Mouse (Mus musculus) ES-Bruce4 (cell line): ENCODE measurements around the gene Crmp1. TPM values are rescaled to one million over a fixed set of nuclear protein-coding genes. Genes with fewer than 3 reads are reported as not detected.

Source experiments
- H3K27ac ChIP-seq: 2 replicates; pipeline ENCODE4 v1.5.1; 2012; ENCODE audit warnings: low read length, inconsistent platforms; ENCODE audit not compliant: insufficient read depth
- H3K27me3 ChIP-seq: 2 replicates; pipeline ENCODE4 v1.6.1; 2012; ENCODE audit warnings: mild to moderate bottlenecking, low read length, inconsistent platforms; ENCODE audit not compliant: control insufficient read depth, poor library complexity, insufficient read depth, severe bottlenecking
- H3K36me3 ChIP-seq: 2 replicates; pipeline ENCODE4 v1.6.1; 2012; ENCODE audit warnings: inconsistent platforms, mild to moderate bottlenecking, low read length, moderate library complexity; ENCODE audit not compliant: control insufficient read depth, poor library complexity, insufficient read depth, severe bottlenecking
- H3K4me1 ChIP-seq: one replicate; pipeline ENCODE4 v1.8.1; 2011; ENCODE audit warnings: low read length; ENCODE audit not compliant: control insufficient read depth, insufficient read depth
- H3K4me3 ChIP-seq: 2 replicates; pipeline ENCODE4 v1.5.1; 2011; ENCODE audit warnings: low read depth, mild to moderate bottlenecking, low read length
- H3K9ac ChIP-seq: 2 replicates; pipeline ENCODE4 v1.6.1; 2012; ENCODE audit warnings: low read depth, mild to moderate bottlenecking, inconsistent platforms; ENCODE audit not compliant: poor library complexity, severe bottlenecking
- H3K9me3 ChIP-seq: replicated peaks from 2 replicates; pipeline ENCODE4 v1.6.1; 2012; ENCODE audit warnings: mild to moderate bottlenecking, low read length, inconsistent platforms; ENCODE audit not compliant: control insufficient read depth, poor library complexity, insufficient read depth, severe bottlenecking
- CTCF ChIP-seq: IDR thresholded peaks from one replicate; pipeline ENCODE4 v1.8.1; 2011; ENCODE audit warnings: low read depth, low read length
- EP300 ChIP-seq: IDR thresholded peaks from 2 replicates; pipeline ENCODE4 v1.6.1; 2011; ENCODE audit warnings: low read depth, low read length; ENCODE audit not compliant: insufficient read depth
- POLR2A ChIP-seq: IDR thresholded peaks from one replicate; pipeline ENCODE4 v1.8.1; 2011; ENCODE audit warnings: low read length; ENCODE audit not compliant: insufficient read depth
- polyA plus RNA-seq: library from polyadenylated mRNA; stranded (reverse); fragments of >200 nt; gene quantifications from 2 replicates; pipeline ENCODE4 v1.2.4, GENCODE M21; 2011; ENCODE audit warnings: low read depth; ENCODE audit not compliant: missing spikeins, insufficient read depth, insufficient read length

Gene Crmp1
- polyA plus RNA-seq, 1 experiment, result 17.4 TPM

GRCm38 (mm10) chr5:37289236-37289635, 47.5 kb downstream of the Crmp1 start:
- Histone ChIP-seq H3K27me3 (no peaks in the 10 kb centered on the region), H3K4me1 (no peaks in the 10 kb centered on the region), H3K36me3 (no peaks in the 10 kb centered on the region), H3K27ac (no peak overlapping the region), H3K9ac (no peak overlapping the region), H3K9me3 (no peaks in the 10 kb centered on the region), H3K4me3 (no peak overlapping the region)
- TF ChIP-seq POLR2A, result no peak
- TF ChIP-seq CTCF, result peak; percentile 95

GRCm38 (mm10) chr5:37290983-37291382, 49.2 kb downstream of the Crmp1 start:
- Histone ChIP-seq H3K27me3 (no peaks in the 10 kb centered on the region), H3K27ac (no peak overlapping the region), H3K36me3 (no peaks in the 10 kb centered on the region), H3K9ac (no peak overlapping the region), H3K4me1 (no peaks in the 10 kb centered on the region), H3K4me3 (no peak overlapping the region), H3K9me3 (no peaks in the 10 kb centered on the region)
- TF ChIP-seq CTCF, result peak; percentile 83
- no peak for TF ChIP-seq EP300
- no peak for TF ChIP-seq POLR2A

- Histone ChIP-seq H3K27ac (no peak overlapping the region), H3K9me3 (no peaks in the 10 kb centered on the region), H3K9ac (no peak overlapping the region), H3K27me3 (no peaks in the 10 kb centered on the region), H3K4me3 (no peak overlapping the region), H3K36me3 (no peaks in the 10 kb centered on the region), H3K4me1 (no peaks in the 10 kb centered on the region)
- TF ChIP-seq POLR2A, result no peak
Observed at GRCm38 (mm10) chr5:37296717-37297116, 55.0 kb downstream of the Crmp1 start.

- H3K36me3 ChIP-seq, result no peaks in the 10 kb centered on the region
- H3K27ac ChIP-seq, result no peak overlapping the region
- H3K4me1 ChIP-seq, result no peaks in the 10 kb centered on the region
- no peak overlapping the region for H3K4me3 ChIP-seq
- TF ChIP-seq EP300 (no peak), CTCF (peak; percentile 84), POLR2A (no peak)
- no peaks in the 10 kb centered on the region for H3K9me3 ChIP-seq
- H3K9ac ChIP-seq, result no peak overlapping the region
- H3K27me3 ChIP-seq, result no peaks in the 10 kb centered on the region
Observed at GRCm38 (mm10) chr5:37298370-37298769, 56.6 kb downstream of the Crmp1 start.

- Histone ChIP-seq H3K27ac (no peak overlapping the region), H3K9me3 (no peaks in the 10 kb centered on the region), H3K27me3 (no peaks in the 10 kb centered on the region), H3K4me3 (no peak overlapping the region), H3K9ac (no peak overlapping the region), H3K36me3 (no peaks in the 10 kb centered on the region), H3K4me1 (no peaks in the 10 kb centered on the region)
- TF ChIP-seq EP300 (no peak), CTCF (no peak), POLR2A (no peak)
Observed at GRCm38 (mm10) chr5:37310026-37310425, 68.3 kb downstream of the Crmp1 start.

- Histone ChIP-seq H3K4me3 (no peak overlapping the region), H3K9ac (no peak overlapping the region), H3K27me3 (no peaks in the 10 kb centered on the region), H3K4me1 (no peaks in the 10 kb centered on the region), H3K36me3 (no peaks in the 10 kb centered on the region), H3K27ac (no peak overlapping the region), H3K9me3 (no peaks in the 10 kb centered on the region)
- TF ChIP-seq CTCF (no peak), POLR2A (no peak), EP300 (no peak)
Observed at GRCm38 (mm10) chr5:37312980-37313722, 71.4 kb downstream of the Crmp1 start.
